Mouse (Mus musculus): ENCODE measurements around the gene 3110082J24Rik.

DNA sequence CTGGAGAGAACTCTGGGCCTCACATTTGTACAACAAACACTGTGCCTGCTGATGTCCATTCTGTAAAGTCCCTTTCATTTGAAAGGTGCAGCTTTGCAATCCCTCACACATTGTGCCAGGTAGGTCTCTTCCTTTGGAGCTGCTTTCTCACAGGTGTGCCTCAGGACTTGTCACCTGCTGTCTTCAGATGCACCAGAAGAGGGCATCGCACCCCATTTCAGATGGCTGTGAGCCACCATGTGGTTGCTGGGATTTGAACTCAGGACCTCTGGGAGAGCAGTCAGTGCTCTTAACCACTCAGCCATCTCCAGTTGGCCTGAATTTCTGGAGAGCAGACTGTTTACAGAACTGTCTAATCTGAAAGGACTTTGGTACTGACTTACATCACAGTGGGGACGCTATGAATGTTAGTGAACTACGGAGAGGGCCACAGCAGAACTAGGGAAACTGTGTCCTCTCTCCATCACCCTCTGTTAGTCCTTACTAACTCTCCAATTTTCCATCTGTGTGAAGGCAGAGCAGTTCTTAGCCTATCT, 6.7 kb upstream of the 3110082J24Rik start:
- TF ChIP-seq CTCF (IDR thresholded peaks at IDR 0.05; ENCODE audit: insufficient read depth, low read length): no peak
- no peak for TF ChIP-seq POLR2A (IDR thresholded peaks at IDR 0.05; ENCODE audit: borderline replicate concordance, extremely low read depth, low read depth, low read length)
